Mouse (Mus musculus): Measurements from ENCODE around the gene Uba5.

The Uba5 gene

DNA sequence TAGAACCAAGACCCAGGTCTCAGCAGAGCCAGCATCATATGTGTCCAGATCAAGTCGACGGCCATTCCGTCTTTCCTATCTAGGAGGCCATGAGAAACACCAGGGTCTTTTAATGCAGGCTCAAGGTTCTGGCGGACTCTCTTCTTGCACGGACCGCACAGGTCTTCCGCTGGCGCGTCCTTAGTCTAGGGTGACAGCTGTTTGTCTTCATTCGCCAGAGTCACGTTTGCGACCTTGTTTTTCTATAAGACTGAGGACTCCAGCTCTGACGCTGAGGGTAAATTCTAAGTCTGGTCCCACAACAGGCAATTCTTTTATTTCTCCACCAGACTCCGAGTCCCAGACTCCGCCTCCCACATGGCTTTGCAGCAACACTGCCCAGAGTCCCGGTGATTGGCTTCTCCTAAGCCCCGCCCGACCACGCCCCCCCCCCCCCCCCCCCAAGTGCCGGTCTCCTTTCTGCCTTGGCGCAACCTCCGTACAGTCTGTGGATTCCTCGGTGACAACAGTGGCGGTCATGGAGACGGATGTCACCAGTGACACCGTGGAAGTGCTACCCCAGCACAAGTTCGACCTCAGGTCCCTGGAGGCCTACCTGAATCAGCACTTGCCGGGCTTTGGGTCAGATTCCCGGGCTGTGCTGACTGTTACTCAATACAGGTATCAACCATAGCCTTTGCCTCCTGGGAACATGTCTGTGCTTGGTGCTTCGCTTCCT is 469 bp upstream of the Uba5 start, which contains the start of gene Acad11:
Gene Acad11 (plus strand): TSS at position 134 of the 718 bp plus-strand sequence.
- peak; percentile 62 to 72 for DNase-seq (ENCODE audit: low spot score in 2 of 2)

DNA sequence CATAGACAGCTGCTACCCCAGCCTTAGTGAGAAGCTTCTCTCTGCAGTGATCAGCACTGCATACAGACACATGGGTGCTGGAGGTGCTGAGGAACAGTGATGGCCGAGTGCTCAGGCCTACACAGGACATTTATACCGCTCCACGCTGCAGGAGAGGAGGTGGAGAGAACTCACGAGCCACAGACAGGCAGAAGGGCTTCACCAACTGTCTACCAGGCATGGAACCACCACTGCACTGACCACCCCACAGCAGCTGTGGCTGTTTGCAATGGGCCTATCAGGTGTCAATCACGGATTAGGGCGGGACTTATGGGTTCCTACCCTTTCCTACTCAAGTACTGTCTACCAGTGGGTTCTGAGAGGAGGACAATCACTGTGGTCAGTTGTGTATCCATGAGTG is 11.9 kb downstream of the Uba5 start:
- DNase-seq (ENCODE audit: low spot score in 2 of 2), result no peak

DNA sequence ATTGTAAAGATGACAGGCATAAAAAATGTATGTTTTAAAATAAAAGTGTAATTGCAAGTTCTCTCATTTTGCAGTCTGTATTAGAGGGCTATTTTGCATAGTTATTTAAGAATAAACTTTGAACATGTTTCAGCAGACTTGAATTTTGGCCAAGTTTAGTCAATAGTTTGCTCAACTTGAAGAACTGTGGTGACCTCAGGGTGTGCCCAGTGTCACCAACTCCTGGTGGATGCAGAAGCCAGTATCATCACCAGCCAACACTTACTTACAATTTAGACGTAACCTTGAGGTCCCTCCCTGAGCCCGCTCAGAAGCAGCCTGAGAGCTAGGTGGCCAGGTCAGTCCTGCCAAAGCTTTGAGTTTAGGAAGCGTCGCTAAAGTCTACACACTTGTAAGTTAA is 19.3 kb downstream of the Uba5 start:
- DNase-seq (ENCODE audit: low spot score in 2 of 2), result no peak

DNA sequence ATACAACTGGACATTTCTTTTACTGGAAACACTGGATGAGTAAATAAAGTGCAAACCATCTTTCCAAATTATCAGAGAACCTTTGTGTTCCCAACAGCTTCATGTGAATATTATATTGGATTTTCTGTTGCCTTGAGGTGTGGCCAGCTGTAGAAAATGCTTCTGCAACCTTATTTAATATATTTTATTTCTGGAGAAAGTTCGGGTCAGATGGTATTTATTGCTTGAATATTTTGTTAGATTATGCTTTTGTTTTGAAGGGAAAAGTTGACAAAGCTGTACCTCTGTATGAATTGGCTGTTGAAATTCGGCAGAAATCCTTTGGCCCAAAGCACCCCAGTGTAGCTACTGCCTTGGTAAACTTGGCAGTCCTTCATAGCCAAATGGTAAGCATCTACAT is 22.6 kb downstream of the Uba5 start, which contains the start of gene Gm28305:
Gene Gm28305 (plus strand): TSS at position 301 of the 400 bp plus-strand sequence.
- DNase-seq (ENCODE audit: low spot score in 2 of 2), result no peak

DNA sequence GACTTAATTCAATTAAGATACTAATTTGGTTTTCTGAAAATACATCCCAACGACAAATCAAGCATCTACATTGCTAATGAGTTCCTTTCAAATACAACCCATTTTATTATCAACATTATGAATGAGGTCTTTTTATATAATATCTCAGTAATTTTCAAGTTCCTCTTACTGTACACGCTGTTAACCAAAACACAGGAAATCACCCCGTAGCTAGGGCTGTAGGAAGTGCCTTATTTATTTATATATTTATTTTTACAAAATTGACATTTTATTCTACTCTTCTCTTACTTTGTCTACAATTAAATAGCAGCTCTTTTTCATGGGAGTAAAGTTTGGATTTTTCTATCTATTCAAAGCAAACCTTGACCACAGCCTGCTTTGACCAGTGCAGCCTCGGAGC is 23.2 kb downstream of the Uba5 start:
- DNase-seq (ENCODE audit: low spot score in 2 of 2), result no peak

DNA sequence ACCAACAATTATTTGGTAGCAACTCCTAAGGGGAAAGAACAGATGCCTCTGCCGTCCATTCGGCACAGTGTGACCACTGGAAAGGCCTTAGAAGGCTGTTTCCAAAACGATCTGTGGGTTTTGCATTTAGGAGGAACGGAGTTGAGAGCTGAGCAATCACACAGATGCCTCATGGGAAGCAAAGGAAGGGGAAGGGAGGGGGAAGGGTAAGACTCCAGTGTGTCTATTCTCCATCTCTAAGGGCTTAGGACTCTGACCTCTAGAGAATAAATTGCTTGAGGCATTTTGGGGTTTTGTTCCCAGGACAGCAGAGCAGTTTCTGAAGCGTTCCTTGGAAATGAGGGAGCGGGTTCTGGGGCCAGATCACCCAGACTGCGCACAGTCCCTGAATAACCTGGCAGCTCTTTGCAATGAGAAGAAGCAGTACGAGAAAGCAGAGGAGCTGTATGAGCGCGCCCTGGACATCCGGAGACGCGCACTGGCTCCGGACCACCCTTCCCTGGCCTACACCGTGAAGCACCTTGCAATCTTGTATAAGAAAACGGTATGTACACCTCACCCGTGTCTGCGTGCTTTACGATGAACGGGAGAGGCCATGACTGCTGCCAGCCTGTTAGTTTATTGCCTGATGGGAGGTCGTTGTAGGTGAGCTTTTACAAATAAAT is 23.8 kb downstream of the Uba5 start:
- no peak for DNase-seq (ENCODE audit: low spot score in 2 of 2)

DNA sequence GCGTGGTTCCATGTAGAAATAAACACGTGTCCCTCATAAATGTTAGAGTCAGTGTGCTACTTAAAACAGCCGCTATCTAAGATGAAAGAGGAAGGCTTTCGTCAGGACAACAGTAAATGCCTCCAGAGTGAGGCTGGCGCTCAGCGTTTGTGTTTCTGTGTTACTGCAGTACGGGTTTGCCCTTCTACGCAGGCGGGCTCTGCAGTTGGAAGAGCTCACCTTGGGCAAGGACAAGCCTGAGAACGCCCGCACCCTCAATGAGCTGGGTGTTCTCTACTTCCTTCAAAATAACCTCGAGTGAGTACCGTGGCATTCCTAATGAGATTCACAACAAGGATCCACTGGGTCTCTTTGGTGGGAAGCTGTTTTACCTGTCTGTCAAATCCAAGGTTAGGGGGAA is 24.7 kb downstream of the Uba5 start:
- no peak for DNase-seq (ENCODE audit: low spot score in 2 of 2)

DNA sequence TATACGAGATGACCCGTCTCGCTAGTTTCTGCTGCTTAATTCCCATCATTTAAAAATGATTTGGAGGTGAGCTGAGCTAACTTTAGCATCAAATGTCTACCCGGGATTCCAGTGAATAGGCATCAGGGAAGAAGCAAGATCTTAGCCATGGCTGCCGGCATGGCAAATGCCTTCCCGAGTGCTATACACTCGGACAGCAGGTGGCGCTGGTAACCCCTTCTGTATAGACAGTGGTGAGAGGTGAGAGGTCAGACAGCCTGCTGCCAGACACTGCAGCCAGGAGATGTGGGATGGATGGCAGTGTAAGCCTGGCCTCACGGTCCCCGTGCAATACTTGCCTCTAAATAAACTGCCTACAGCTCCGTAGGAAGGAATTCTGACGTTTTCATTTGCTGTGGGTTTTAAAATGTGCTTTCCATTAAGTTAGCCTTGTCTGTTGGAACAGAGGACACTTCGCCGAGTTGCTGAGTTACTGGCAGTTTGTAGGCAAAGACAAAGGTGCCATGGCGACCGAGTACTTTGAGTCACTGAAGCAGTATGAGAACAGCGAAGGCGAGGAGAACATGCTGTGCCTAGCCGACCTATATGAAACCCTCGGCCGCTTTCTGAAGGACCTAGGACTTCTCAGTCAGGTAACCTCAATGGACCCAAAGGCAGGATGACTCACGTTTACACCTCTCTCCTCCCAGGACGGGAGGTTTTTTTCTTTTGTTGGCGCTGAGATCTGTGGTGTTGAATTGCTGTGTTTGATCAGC is 27.5 kb downstream of the Uba5 start:
- peak; percentile 42 to 73 for DNase-seq (ENCODE audit: low spot score in 2 of 2)

DNA sequence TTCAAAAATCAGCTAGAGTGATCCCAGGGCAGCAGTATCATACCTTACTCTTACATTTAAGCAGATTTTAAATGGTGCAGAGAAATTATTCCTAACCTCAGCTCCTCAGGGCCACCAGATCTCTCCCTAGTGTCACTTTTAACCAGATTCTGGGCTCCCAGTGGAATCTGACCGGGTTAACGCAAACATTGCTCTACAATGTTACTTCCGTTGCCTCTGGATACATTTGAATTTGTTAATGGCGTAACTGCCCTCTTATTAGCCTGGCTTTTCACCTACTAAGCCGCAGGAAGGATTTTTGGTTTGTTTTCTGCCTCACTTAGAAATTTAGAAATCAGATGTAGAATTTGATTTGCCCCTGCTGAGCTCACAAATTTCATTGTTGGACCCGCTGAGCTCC is 28.2 kb downstream of the Uba5 start:
- DNase-seq (ENCODE audit: low spot score in 2 of 2), result no peak

DNA sequence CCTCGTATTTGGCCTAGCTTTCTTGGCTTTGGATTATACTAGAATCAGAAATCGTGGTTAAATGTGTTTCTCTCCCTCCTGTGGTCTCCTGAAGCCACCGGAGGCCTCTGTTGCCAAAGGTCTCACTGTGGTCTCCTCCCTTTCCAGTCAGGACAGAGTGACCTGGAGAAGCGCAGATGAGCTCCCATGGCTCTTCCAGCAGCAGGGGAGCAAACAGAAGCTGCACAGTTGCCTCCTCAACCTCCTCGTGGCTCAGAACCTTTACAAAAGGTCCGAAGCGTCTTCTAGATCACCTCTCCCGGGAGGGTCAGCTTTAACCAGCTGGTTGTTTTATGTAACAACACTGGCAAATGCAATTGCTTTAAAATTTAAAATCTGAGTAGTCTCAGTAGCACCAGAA is 28.7 kb downstream of the Uba5 start:
- DNase-seq (ENCODE audit: low spot score in 2 of 2), result no peak

DNA sequence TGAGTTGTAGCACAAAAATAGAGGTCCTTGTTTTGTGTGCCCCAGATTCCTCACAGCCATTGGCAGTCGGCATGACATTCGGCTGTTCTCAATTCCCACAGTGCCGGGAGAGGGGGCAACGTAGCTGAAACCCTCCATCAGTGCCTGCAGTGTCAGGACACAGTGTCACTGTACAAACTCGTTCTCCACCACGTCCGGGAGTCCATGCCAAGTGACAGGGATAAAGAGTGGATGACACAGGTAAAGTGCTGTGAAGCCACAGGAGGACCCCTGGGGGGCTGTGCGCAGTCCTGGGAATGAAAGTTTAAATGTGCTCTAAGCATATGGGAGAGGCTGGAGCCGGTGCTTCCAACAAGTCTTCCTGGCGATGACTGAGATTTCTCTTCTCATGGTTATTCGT is 33.1 kb downstream of the Uba5 start:
- DNase-seq (ENCODE audit: low spot score in 2 of 2), result no peak

DNA sequence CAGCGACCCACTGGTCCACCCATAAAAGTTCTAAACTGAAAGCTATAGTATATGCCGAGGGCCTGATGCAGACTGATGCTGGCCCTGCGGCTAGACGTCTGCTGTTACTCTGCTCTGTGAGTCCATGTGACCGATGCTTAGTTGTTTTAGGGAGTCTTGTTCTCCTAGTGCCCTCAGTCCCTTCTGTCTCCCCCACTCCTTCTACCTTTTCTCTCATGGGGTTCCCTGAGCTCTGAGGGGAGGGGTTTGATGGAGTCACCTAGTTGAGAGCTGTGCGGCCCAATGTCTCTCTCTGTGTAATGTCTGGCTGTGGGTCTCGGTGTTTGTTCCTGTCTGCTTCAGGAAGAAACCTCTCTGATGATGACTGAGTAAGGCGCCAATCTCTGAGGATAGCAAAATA is 35.7 kb downstream of the Uba5 start:
- no peak for DNase-seq (ENCODE audit: low spot score in 2 of 2)

DNA sequence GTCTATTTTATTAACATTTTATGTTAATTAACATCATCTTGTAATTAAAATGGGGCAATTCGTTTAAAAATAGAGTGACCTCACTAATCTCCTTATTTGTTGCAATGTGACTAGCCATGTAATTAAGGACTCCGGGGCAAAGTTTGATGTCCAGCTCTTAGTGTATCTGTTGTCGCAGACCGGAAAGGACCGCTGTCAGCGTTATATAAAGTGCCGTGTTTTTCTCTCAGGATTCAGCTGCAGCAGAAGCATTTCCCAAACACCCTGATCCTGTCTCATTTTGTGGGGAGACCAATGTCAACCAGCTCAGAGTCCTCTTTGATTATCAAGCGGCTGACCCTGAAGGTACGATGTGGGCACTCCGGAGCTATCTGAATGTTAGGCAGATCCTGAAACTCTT is 41.9 kb downstream of the Uba5 start:
- DNase-seq (ENCODE audit: low spot score in 2 of 2), result no peak

DNA sequence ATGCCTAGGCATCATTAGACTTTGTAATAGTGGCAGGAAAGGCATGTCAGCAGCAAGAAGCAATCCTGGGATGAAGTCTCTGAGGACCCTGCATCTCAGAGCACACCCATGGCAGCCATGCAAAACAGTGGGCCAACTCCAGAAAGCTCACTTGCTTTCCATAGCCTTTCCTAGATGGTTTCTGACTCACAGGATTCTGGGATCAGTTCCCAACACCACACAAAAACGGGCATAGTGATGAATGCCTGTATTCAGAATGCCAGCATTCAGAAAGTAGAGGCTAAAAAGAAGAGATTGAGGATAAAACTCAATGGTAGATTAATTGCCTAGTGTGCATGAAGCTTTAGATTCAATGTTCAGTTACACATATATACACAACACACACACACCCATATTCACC is 48.4 kb downstream of the Uba5 start:
- no peak for DNase-seq (ENCODE audit: low spot score in 2 of 2)

DNA sequence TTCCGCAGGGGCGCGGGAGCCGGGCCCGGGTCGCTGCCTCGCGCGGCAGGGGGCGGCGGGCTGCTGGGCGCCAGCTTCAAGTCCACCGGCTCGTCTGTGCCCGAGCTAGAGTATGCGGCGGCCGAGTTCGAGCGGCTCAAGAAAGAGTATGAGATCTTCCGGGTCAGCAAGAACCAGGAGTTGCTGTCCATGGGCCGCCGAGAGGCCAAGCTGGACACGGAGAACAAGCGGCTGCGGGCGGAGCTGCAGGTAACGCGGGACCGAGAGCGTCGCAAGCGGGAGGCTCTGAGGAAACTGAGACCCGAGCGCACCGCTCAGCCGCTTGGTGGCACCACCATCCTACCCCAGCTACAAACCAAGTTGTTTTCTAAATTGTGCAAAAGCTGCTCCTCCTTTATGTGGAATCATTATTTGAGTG is 60.0 kb downstream of the Uba5 start:
- DNase-seq (ENCODE audit: low spot score in 2 of 2), result peak; percentile 50 to 67

DNA sequence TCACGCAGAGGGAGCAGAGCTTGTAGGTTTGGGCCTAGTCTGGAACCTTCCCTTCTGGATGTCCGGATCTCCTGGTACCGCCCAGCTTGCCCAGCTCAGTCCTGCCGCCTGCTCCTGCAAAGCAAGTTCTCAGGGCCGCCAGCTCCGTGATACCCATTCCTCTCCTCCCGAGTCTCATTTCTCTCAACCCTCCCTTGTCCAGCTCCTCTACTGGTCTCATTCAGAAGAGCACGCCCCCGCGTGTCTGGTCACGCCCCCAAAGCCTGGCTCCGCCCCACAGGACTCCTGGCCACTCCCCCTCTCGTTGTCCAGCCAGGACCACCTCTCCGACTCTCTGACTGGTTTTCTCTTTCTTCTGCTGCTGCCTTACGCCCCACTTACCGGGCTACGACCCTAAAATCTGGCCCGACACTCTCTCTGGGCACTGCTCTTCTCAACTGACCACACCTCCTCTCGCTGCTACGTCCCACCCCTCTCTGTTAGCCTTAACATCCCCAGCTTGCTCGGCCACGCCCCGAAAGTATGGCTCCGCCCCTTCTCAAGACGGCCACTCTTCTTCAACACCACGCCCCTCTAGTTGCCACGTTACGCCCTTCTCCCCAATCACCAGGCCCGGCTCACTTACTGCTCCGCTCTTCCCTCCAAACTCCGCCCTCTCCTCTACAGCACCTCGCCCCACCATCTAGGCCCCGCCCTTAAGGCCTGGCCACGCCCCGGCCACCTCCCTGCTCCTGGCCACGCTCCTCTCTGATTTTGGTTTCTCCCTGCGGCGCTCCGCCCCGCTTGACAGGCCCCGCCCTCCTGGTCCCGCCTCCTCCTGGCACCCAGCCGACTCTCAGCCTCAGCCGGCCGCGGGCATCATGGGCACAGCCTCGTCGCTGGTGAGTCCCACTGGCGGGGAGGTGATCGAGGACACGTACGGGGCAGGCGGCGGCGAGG is 60.7 kb downstream of the Uba5 start, which contains the start of gene Nphp3:
Gene Nphp3 (plus strand): TSS at position 624 of the 939 bp plus-strand sequence.
- peak; percentile 94 for DNase-seq (ENCODE audit: low spot score in 2 of 2)

DNA sequence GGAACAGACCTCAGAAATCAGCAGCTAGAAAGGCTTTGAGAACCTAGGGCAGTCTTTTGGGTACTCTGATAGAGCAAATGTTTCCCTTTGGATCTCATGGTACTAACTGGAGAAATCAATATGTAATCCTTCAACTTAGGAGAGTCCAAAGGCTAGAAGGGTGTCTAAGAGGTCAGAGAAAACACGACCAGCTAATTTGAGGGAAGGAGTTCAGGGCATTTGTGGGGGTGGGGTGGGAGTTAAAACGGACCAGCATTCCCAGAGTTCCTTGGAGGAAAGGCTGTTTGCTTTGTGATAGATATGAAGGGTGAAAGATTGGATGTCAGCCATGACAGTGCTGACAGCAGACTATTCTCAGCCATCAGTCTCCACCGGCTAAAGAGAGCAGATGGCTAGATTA is 62.3 kb downstream of the Uba5 start:
- no peak for DNase-seq (ENCODE audit: low spot score in 2 of 2)
